Mouse (Mus musculus) heart, adult 2 months (tissue): ENCODE results near the gene Rragd.

Source experiments
- CTCF ChIP-seq: fragments of 200-600 bp; IDR thresholded peaks from 2 replicates; pipeline ENCODE4 v1.8.1; 2022; ENCODE audit warnings: antibody characterized with exemption, mild to moderate bottlenecking, moderate library complexity
- EP300 ChIP-seq: fragments of 200-500 bp; IDR thresholded peaks from 2 replicates; pipeline ENCODE4 v1.6.1; 2011; ENCODE audit warnings: low read depth, low read length, control low read depth; ENCODE audit not compliant: insufficient read depth
- POLR2A ChIP-seq: fragments of 200-500 bp; IDR thresholded peaks from 2 replicates; pipeline ENCODE4 v1.6.1; 2011; ENCODE audit warnings: mild to moderate bottlenecking, low read depth, low read length, control low read depth; ENCODE audit not compliant: insufficient read depth

DNA sequence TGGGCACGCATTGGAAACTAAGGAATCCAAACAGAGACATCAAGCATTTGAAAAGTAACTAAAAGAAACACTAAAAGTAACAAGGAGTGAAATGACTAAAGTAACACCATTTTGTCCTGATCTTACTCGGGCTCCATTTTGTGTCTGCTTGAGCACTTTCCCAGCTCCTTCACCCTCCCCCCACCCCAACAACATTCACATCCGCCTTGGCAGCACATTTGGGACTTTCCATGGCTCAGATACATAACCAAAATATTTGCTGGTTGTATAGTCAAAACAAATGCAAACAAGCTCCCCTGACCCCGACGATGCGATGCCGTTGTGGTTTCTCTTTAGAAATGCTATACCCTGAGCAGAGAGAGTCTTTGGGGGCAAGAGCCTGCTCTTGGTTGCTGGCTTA lies 46.3 kb downstream of the Rragd start:
- TF ChIP-seq CTCF (no peak), EP300 (no peak), POLR2A (no peak)
